Mouse (Mus musculus) thymus, adult 2 months (tissue): ENCODE measurements at regions not wholly inside any gene's neighbourhood (a gene's known extent, or its start where the extent isn't known, plus 50 kb on each side); places are given as distances from the start of the nearest gene placed in this dataset.

ENCODE experiments used
- DNase-seq: peaks from one replicate; pipeline ENCODE4 v3.0.0; 2021
- H3K27ac ChIP-seq: fragments of 200-500 bp; 2 replicates; pipeline ENCODE4 v1.5.1; 2012; ENCODE audit warnings: low read length, control low read depth; ENCODE audit not compliant: control insufficient read depth, insufficient read depth
- H3K27me3 ChIP-seq: fragments of 200-500 bp; 2 replicates; pipeline ENCODE4 v1.6.1; 2012; ENCODE audit warnings: mild to moderate bottlenecking, low read length, moderate library complexity, mixed read lengths; ENCODE audit not compliant: control insufficient read depth, insufficient read depth
- H3K36me3 ChIP-seq: fragments of 200-500 bp; 2 replicates; pipeline ENCODE4 v1.6.1; 2012; ENCODE audit warnings: mild to moderate bottlenecking, low read length, moderate library complexity; ENCODE audit not compliant: control insufficient read depth, insufficient read depth
- H3K4me1 ChIP-seq: fragments of 200-500 bp; replicated peaks from 2 replicates; pipeline ENCODE4 v1.6.1; 2012; ENCODE audit warnings: low read length; ENCODE audit not compliant: control insufficient read depth, insufficient read depth
- H3K4me3 ChIP-seq: fragments of 200-500 bp; 2 replicates; pipeline ENCODE4 v1.5.1; 2012; ENCODE audit warnings: mild to moderate bottlenecking, low read length, control low read depth, moderate library complexity; ENCODE audit not compliant: control insufficient read depth, insufficient read depth
- CTCF ChIP-seq: fragments of 200-500 bp; IDR thresholded peaks from 2 replicates; pipeline ENCODE4 v1.5.1; 2012; ENCODE audit warnings: mild to moderate bottlenecking, control low read depth, low read length, moderate library complexity, borderline replicate concordance; ENCODE audit not compliant: control insufficient read depth, poor library complexity, insufficient read depth; ENCODE audit errors: extremely low read depth
- POLR2A ChIP-seq: fragments of 200-500 bp; IDR thresholded peaks from 2 replicates; pipeline ENCODE4 v1.6.1; 2012; ENCODE audit warnings: mild to moderate bottlenecking, low read length, control low read depth, moderate library complexity; ENCODE audit not compliant: control insufficient read depth, poor library complexity, insufficient read depth; ENCODE audit errors: extremely low read depth
- WGBS: fragments of 180-500 bp; shearing (Covaris S2); methylation state at CpG from one replicate; pipeline ENCODE4 v1.1.7; 2018; 5-methylcytosine and 5-hydroxymethylcytosine counted together

DNA sequence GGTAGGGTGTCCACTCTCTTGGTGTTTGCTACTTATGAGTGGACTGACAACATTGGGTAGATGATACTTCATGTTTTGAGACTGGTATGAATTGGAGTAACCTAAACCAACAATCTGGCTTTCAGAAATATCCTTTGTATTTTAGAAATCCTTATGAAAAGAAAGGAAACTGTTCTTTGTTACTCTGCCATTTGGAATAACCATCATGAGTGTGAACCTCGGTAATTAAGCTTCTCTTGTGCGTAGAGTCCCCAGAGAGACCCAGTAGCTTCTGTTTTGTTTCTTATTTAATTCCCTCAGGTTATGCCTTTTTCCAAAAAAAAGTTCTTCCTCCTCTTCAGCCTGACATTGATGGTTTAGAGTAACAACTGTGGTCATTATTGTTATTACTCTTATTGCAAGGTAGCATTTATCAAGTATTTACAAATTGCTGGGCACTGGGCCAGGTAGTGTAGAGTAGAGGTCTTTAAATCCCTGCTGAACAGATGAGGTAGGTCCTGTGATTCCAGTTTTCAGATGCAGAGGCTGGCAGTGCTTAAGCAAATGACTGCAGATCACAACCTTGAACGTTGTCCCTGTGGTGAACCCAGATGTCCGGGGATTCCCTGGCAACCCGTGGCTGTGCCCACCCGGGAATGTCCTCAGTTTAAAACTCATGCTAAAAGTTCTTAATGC is 176.8 kb upstream of the Id2 start:
- Histone ChIP-seq H3K4me3 (no peak overlapping the region), H3K27me3 (no peaks in the 10 kb centered on the region), H3K4me1 (peaks cover 17% of the 10 kb centered on the region), H3K27ac (no peak overlapping the region), H3K36me3 (no peaks in the 10 kb centered on the region)
- TF ChIP-seq CTCF (no peak), POLR2A (no peak)
- WGBS = 91% methylated on average over 6 of the region's 6 CpGs
- DNase-seq = no peak

DNA sequence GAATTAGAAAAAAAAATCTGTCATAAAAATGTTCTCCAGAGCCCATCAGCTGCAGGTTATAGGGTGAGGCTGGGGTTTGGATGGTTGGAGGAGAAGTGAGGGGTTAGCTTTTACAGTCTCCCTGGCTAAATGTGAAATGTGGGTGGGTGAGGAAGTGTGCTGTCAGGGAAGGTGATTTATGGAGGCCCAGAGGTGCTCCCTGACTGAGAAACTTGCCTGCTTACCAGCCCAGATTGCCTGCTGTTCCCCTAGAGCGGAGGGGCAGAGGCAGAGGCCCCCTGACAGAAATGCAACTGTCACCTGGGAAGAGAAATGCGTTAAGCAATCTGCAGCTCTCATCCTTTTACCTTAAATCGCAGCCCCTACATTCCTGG is 175.8 kb upstream of the Id2 start:
- no peak overlapping the region for H3K27ac ChIP-seq
- no peak for TF ChIP-seq CTCF
- TF ChIP-seq POLR2A = no peak
- no peaks in the 10 kb centered on the region for H3K27me3 ChIP-seq
- WGBS = 66% methylated on average over 3 of the region's 3 CpGs
- no peak overlapping the region for H3K4me3 ChIP-seq
- no peak for DNase-seq
- peaks cover 25% of the 10 kb centered on the region for H3K4me1 ChIP-seq
- no peaks in the 10 kb centered on the region for H3K36me3 ChIP-seq

DNA sequence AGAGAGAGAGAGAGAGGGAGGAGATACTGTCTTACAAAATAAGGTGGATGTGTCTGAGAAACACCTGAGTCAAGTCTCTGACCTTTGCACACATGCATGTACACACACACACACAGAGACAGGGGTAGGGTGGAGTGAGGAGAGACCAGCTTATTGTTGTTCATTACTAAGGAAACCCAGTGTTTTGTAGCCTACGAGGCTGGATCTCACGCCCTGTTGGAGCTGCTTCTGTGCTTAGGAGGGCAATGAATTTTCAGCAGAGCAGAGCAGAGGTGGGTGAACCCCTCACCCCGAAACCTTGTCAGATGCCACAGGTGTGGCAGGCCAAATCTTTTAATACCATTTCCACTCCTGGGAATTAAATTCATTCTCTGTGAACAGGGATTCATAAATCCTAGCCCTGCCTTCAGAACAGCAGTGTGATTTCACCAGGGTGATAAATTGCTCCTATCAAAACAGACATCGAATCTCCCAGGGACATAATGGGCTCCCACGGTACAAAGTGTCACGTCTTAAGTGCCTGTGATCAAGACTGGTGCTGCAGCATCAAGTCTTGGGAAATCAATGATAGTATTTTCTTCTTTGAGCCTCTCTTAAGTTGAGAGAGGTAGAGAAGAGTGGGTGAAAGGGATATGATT is 175.3 kb upstream of the Id2 start:
- WGBS = 72% methylated on average over 6 of the region's 6 CpGs
- H3K27ac ChIP-seq = no peak overlapping the region
- DNase-seq = no peak
- no peaks in the 10 kb centered on the region for H3K36me3 ChIP-seq
- H3K27me3 ChIP-seq = no peaks in the 10 kb centered on the region
- TF ChIP-seq POLR2A = no peak
- TF ChIP-seq CTCF = no peak
- no peak overlapping the region for H3K4me3 ChIP-seq
- H3K4me1 ChIP-seq = peaks cover 30% of the 10 kb centered on the region

DNA sequence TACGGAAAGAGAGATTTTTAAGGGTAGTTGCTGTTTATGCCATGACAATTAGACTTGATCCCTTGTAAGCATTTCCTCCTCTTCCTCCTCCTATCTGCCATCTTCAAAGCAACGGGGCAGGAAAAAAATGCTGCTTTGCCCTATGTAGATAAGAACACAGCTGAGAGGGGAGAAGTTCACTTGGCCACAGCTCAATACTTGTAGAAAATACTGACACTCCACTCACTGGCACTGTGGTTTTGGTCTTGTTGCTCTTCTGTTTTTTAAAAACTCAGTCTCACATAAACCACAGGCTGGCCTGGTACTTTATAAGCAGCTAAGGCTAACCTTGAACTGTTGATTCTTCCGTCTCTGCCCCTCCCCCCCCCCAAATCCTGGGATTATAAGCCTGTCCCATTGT is 172.9 kb upstream of the Id2 start:
- TF ChIP-seq POLR2A (no peak), CTCF (no peak)
- no peak overlapping the region for H3K27ac ChIP-seq
- DNase-seq = no peak
- H3K4me3 ChIP-seq = no peak overlapping the region
- H3K4me1 ChIP-seq = peaks cover 50% of the 10 kb centered on the region
- H3K36me3 ChIP-seq = no peaks in the 10 kb centered on the region
- H3K27me3 ChIP-seq = no peaks in the 10 kb centered on the region
- 3% methylated on average over 3 of the region's 3 CpGs for WGBS

DNA sequence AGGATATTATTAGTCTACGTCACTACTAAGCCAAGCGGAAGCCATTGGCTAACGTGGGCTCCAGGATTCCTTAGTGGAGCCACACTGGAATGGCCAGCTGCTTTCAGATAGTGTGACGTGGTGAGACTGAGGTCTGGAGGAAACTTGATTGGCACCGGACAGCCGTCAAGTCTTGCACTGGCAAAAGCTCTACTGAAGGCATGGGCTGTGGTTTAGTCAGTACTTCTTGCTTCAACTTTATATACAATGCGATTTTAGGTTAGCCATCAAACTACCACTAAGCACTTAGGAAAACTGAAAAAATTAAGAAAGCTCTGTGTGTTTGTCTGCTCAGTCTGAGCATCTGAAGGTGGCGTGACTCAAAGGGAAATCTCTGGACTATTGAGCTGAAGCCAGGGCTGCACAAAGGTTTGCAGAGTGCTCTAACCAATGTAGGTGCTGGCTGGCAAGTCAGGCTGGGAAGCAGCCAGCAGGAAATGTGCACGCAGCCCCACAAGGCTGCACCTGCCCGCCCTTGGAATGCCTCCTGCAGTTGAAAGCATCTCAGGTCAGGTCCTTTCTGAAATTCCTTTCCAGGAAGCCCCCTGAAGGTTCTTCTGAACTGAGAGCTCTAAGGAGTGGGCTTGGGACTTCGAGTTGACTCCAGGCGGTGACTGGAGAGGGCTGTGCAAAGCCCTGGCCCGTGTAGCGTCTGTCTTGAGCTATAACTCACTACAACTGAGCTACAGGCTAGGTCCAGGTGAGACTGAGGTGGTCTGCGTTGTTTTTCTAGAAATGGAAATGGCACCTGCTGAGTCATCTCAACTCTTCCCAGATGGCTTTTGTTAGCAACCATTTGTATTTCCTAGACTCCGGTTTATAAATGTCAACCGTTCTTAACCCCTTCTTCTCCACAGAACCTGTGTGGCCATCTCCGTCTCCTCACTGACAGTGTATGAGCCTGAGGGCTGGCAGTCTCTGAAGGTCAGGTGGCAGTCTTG is 172.2 kb upstream of the Id2 start:
- 21% methylated on average over 18 of the region's 18 CpGs for whole genome bisulfite sequencing
- H3K27ac ChIP-seq = no peak overlapping the region
- no peak overlapping the region for H3K4me3 ChIP-seq

DNA sequence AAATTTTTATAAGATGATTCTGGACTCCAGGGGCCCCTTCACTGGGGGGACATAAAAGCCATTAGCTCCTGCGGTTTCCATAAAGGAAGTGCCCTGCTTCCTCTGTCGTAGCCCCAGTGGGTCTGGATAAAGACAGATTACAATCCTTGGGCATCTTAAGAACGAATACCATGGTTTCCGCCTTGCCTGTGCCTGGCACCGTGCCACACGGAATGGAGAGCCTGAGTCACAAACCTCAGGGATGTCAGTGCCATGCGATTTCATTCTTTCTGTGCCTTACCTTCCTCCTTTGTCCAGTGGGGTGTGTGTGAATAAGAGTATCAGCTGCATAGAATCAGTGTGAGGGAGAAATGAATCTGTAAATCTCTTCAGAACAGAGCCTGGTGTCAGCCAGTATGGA is 171.4 kb upstream of the Id2 start:
- WGBS = 7% methylated on average over 7 of the region's 7 CpGs
- no peak for TF ChIP-seq POLR2A
- no peak for TF ChIP-seq CTCF
- H3K27ac ChIP-seq = peak overlapping the region; percentile 63; the same call in 1 of the 2 replicates
- peaks cover 56% of the 10 kb centered on the region for H3K4me1 ChIP-seq
- no peak overlapping the region for H3K4me3 ChIP-seq
- no peak for DNase-seq
- no peaks in the 10 kb centered on the region for H3K27me3 ChIP-seq
- no peaks in the 10 kb centered on the region for H3K36me3 ChIP-seq

More for the DNA sequence above, 172.2 kb upstream of the Id2 start:
- Histone ChIP-seq H3K27me3 (no peaks in the 10 kb centered on the region), H3K36me3 (no peaks in the 10 kb centered on the region), H3K4me1 (peaks cover 55% of the 10 kb centered on the region)
- TF ChIP-seq CTCF = no peak
- TF ChIP-seq POLR2A = no peak
- no peak for DNase-seq

DNA sequence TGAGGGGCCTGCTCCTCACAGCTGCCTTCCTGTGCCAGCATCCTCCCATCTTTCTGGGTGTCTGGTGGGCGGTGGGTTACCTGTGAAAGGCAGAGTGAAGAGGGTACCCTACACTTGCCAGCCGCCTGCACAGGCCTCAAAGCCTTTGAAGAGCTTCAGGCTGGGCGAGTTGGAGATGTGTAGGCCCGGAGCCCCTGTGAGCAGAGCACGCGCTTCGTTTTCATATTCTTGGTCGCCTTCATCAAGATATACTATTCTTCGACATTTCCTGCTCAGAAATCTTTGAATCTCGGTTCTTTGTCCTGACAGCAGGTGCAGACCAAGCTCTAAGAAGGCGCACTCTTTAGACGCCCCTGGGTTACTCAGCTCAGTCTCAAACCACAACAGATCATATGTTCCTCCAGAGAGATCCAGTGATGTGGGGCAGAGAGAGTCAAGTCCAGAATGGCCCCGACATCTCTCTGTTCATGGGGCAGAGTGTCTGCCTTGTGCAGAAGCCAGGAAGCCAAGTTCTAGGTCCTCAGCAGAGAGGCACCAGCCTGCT is 170.7 kb upstream of the Id2 start:
- Histone ChIP-seq H3K36me3 (no peaks in the 10 kb centered on the region), H3K27ac (peak overlapping the region; percentile 63), H3K27me3 (no peaks in the 10 kb centered on the region), H3K4me1 (peaks cover 62% of the 10 kb centered on the region), H3K4me3 (no peak overlapping the region)
- DNase-seq = peak; percentile 57
- WGBS = 7% methylated on average over 13 of the region's 13 CpGs
- TF ChIP-seq CTCF = no peak
- no peak for TF ChIP-seq POLR2A
